In the genomic region with DNA sequence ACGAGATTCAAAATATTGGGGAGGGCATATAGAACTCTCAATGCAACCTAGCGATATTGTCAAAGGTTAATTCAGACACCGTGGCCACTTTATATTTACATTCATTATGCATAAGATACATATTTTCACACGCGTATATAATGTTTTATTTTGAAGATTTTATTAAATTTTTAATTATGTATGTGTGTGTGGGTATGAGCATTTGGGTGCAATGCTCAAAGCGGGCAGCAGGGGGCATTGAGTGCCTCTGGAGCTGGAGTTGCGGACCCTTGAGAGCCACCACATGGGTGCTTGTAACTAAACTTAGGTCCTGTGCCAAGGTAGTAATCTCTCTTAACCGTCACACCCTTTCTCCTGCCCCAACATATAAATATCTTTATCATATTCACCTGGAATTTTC, we compare ENCODE assay signal across 27 mouse cellular contexts. TPM values are rescaled to one million over a fixed set of nuclear protein-coding genes. Genes with fewer than 3 reads are reported as not detected.
DNase-seq lines count a peak whose midpoint lies in the region; ATAC-seq and TF ChIP-seq lines count a peak whose summit lies in the region.
"Had no signal": no experiment of that assay in that cellular context is flagged by ENCODE, and none has a peak within 500 bp of the region (broad histone marks: within the 10 kb centered on the region; RNA-seq: fewer than 3 reads in every experiment).

No protein-coding gene starts in this region.

- no peak for ATAC-seq in kidney, postnatal 0 days (replicated peaks; ENCODE audit: low FRiP score, low read depth)
- no peak for ATAC-seq in midbrain, postnatal 0 days (ENCODE audit: low FRiP score)
- ATAC-seq: forebrain, embryonic 15.5 days; midbrain, embryonic 15.5 days had no signal

- H3K27me3 ChIP-seq in kidney, postnatal 0 days (ENCODE audit: insufficient read depth, low read length): no peaks in the 10 kb centered on the region
- H3K27me3 ChIP-seq in midbrain, postnatal 0 days (ENCODE audit: insufficient read depth, low read length): no peaks in the 10 kb centered on the region
- H3K27me3 ChIP-seq in midbrain, embryonic 10.5 days (ENCODE audit: low read depth, poor library complexity, severe bottlenecking): no peaks in the 10 kb centered on the region
- H3K27me3 ChIP-seq: embryonic facial prominence, embryonic 13.5 days; forebrain, embryonic 15.5 days; heart, embryonic 15.5 days; limb, embryonic 13.5 days; liver, embryonic 13.5 days; midbrain, embryonic 15.5 days had no signal

- no peak overlapping the region for H3K9ac ChIP-seq in kidney, postnatal 0 days (ENCODE audit: low read depth, low read length)
- no peak overlapping the region for H3K9ac ChIP-seq in midbrain, postnatal 0 days (replicated peaks; ENCODE audit: low read length, poor library complexity, severe bottlenecking)
- H3K9ac ChIP-seq: embryonic facial prominence, embryonic 13.5 days; forebrain, embryonic 15.5 days; heart, embryonic 15.5 days; limb, embryonic 13.5 days; liver, embryonic 13.5 days; lung, embryonic 14.5 days; midbrain, embryonic 15.5 days had no signal

- 92% methylated on average over 8 of the region's 8 CpGs for WGBS in kidney, postnatal 0 days
- 95% methylated on average over 8 of the region's 8 CpGs for WGBS in midbrain, postnatal 0 days
- WGBS in midbrain, embryonic 10.5 days: 96% methylated on average over 8 of the region's 8 CpGs

- no peak overlapping the region for H3K4me3 ChIP-seq in gastrocnemius, adult 2 months
- no peak overlapping the region for H3K4me3 ChIP-seq in kidney, postnatal 0 days (replicated peaks; ENCODE audit: low read depth, low read length)
- H3K4me3 ChIP-seq in midbrain, postnatal 0 days (ENCODE audit: low read depth, low read length): no peak overlapping the region
- no peak overlapping the region for H3K4me3 ChIP-seq in midbrain, embryonic 10.5 days
- H3K4me3 ChIP-seq: embryonic facial prominence, embryonic 13.5 days; forebrain, embryonic 10.5 days; forebrain, embryonic 15.5 days; heart, embryonic 10.5 days; heart, embryonic 15.5 days; limb, embryonic 13.5 days; liver, embryonic 13.5 days; midbrain, embryonic 15.5 days had no signal

- TF ChIP-seq POLR2A in brain, embryonic 14.5 days (IDR thresholded peaks at IDR 0.05; ENCODE audit: borderline replicate concordance, extremely low read depth, insufficient read depth, insufficient read length, poor library complexity, severe bottlenecking): no peak

- intact Hi-C loops in gastrocnemius, adult 2 months (cut with DNase I): no loop called here

- H3K36me3 ChIP-seq in kidney, postnatal 0 days (ENCODE audit: insufficient read depth, low read length): no peaks in the 10 kb centered on the region
- H3K36me3 ChIP-seq in midbrain, postnatal 0 days (ENCODE audit: insufficient read depth, low read length): no peaks in the 10 kb centered on the region
- peaks cover 17% of the 10 kb centered on the region for H3K36me3 ChIP-seq in midbrain, embryonic 10.5 days
- H3K36me3 ChIP-seq: embryonic facial prominence, embryonic 13.5 days; forebrain, embryonic 15.5 days; heart, embryonic 10.5 days; heart, embryonic 15.5 days; limb, embryonic 13.5 days; liver, embryonic 13.5 days; midbrain, embryonic 15.5 days had no signal

- 0 out of 2 replicates have a peak, but pooled peaks have one; percentile 13 for TF ChIP-seq CTCF in gastrocnemius, adult 2 months (IDR thresholded peaks at IDR 0.05)
- 0 out of 2 replicates have a peak, but pooled peaks have one; percentile 14 for TF ChIP-seq CTCF in kidney, postnatal 0 days (IDR thresholded peaks at IDR 0.05; ENCODE audit: low read depth)
- TF ChIP-seq CTCF in midbrain, postnatal 0 days (IDR thresholded peaks at IDR 0.05): peak; percentile 29
- TF ChIP-seq CTCF in brain, embryonic 14.5 days (IDR thresholded peaks at IDR 0.05; ENCODE audit: borderline replicate concordance, extremely low read depth, insufficient read depth, insufficient read length): peak; percentile 37; the same call in 1 of the 2 replicates

- no peak overlapping the region for H3K4me2 ChIP-seq in kidney, postnatal 0 days (ENCODE audit: low read length)
- H3K4me2 ChIP-seq in midbrain, postnatal 0 days (ENCODE audit: low read depth, low read length, poor library complexity, severe bottlenecking): no peak overlapping the region
- H3K4me2 ChIP-seq: embryonic facial prominence, embryonic 13.5 days; forebrain, embryonic 15.5 days; heart, embryonic 15.5 days; limb, embryonic 13.5 days; liver, embryonic 13.5 days; lung, embryonic 14.5 days; midbrain, embryonic 15.5 days had no signal

- no peak overlapping the region for H3K27ac ChIP-seq in gastrocnemius, adult 2 months
- no peak overlapping the region for H3K27ac ChIP-seq in kidney, postnatal 0 days
- no peak overlapping the region for H3K27ac ChIP-seq in midbrain, postnatal 0 days (ENCODE audit: low read depth, low read length)
- H3K27ac ChIP-seq in midbrain, embryonic 10.5 days (replicated peaks): no peak overlapping the region
- H3K27ac ChIP-seq: embryonic facial prominence, embryonic 13.5 days; forebrain, embryonic 10.5 days; forebrain, embryonic 15.5 days; heart, embryonic 10.5 days; heart, embryonic 15.5 days; limb, embryonic 13.5 days; liver, embryonic 13.5 days; midbrain, embryonic 15.5 days had no signal

- no peak for DNase-seq in gastrocnemius, adult 2 months
- DNase-seq in gastrocnemius, adult 8-10 months (ENCODE audit: low spot score in 2 of 2): no peak
- no peak for DNase-seq in kidney, postnatal 0 days (ENCODE audit: low spot score)
- no peak for DNase-seq in kidney, postnatal 10 days
- no peak for DNase-seq in midbrain, postnatal 0 days (ENCODE audit: low spot score)
- no peak for DNase-seq in midbrain, embryonic 10.5 days (ENCODE audit: low spot score)
- no peak for DNase-seq in brain, embryonic 14.5 days (ENCODE audit: low read depth)
- no peak for DNase-seq in c-Kit-positive CD71-positive TER-119-positive erythroid progenitor cells, embryonic 14.5 days (ENCODE audit: low spot score)
- DNase-seq: adrenal gland, adult 8-10 months; cerebellum, adult 11 months; cerebellum, adult 9-11 months; gastrocnemius, postnatal 10 days; kidney, adult 18-20 months; liver, embryonic 13.5 days; lung, embryonic 14.5 days; lung, postnatal 14 days; thymus, adult 18-20 months; thymus, postnatal 25 days had no signal

- no peaks in the 10 kb centered on the region for H3K4me1 ChIP-seq in kidney, postnatal 0 days (replicated peaks; ENCODE audit: insufficient read depth, low read length)
- no peaks in the 10 kb centered on the region; the same call in 1 of the 2 replicates for H3K4me1 ChIP-seq in midbrain, postnatal 0 days (ENCODE audit: insufficient read depth, low read length)
- H3K4me1 ChIP-seq in midbrain, embryonic 10.5 days: peaks cover 12% of the 10 kb centered on the region
- H3K4me1 ChIP-seq: embryonic facial prominence, embryonic 13.5 days; forebrain, embryonic 15.5 days; heart, embryonic 10.5 days; heart, embryonic 15.5 days; limb, embryonic 13.5 days; liver, embryonic 13.5 days; midbrain, embryonic 15.5 days had no signal

- no peaks in the 10 kb centered on the region for H3K9me3 ChIP-seq in kidney, postnatal 0 days (replicated peaks; ENCODE audit: low read length)
- no peaks in the 10 kb centered on the region for H3K9me3 ChIP-seq in midbrain, postnatal 0 days (ENCODE audit: low read length)
- peaks cover 11% of the 10 kb centered on the region for H3K9me3 ChIP-seq in midbrain, embryonic 10.5 days (replicated peaks)
- H3K9me3 ChIP-seq: forebrain, embryonic 15.5 days; heart, embryonic 10.5 days; midbrain, embryonic 15.5 days had no signal

RNA-seq across cellular contexts. Expression of a gene that starts 41.2 kb away (rescaled TPM):
- total RNA-seq in gastrocnemius, adult 2 months (2021): 10 to 100 TPM; 21.4 to 22.1 TPM
- 10 to 100 TPM; 11.3 to 25.6 (median 18.4) TPM for total RNA-seq in gastrocnemius, adult 8-10 months (2022)
- 15.4 and 16.2 TPM in 2 replicates for polyA plus RNA-seq in kidney, postnatal 0 days (2015; fragmentation: Nextera tagmentation; extraction: Ambion mirVana)
- 34.4 and 39.1 TPM in 2 replicates for total RNA-seq in midbrain, postnatal 0 days (2014; rRNA removed)
- polyA plus RNA-seq in midbrain, postnatal 0 days (2015; fragmentation: Nextera tagmentation; extraction: Ambion mirVana): 16.2 and 17.7 TPM in 2 replicates
- 23.8 and 26.1 TPM in 2 replicates for polyA plus RNA-seq in midbrain, embryonic 10.5 days (2016; fragmentation: Nextera tagmentation; extraction: Ambion mirVana)
- polyA plus RNA-seq in brain, embryonic 14.5 days (2012; rRNA removed): 25.2 and 37.8 TPM in 2 replicates

RNA-seq across cellular contexts. Expression of a gene that starts 41.9 kb away (rescaled TPM):
- total RNA-seq in gastrocnemius, adult 2 months (2021): not detected
- total RNA-seq in gastrocnemius, adult 8-10 months (2022): not detected
- 0.29 and 0.46 TPM in 2 replicates for polyA plus RNA-seq in kidney, postnatal 0 days (2015; fragmentation: Nextera tagmentation; extraction: Ambion mirVana)
- 9.6 and 12.8 TPM in 2 replicates for total RNA-seq in midbrain, postnatal 0 days (2014; rRNA removed)
- polyA plus RNA-seq in midbrain, postnatal 0 days (2015; fragmentation: Nextera tagmentation; extraction: Ambion mirVana): 1.3 and 1.7 TPM in 2 replicates
- 1.3 and 1.4 TPM in 2 replicates for polyA plus RNA-seq in midbrain, embryonic 10.5 days (2016; fragmentation: Nextera tagmentation; extraction: Ambion mirVana)
- polyA plus RNA-seq in brain, embryonic 14.5 days (2012; rRNA removed): 3.8 and 4.9 TPM in 2 replicates
- total RNA-seq: common myeloid progenitor, adult 5-6 weeks; heart, postnatal 25 days had no signal
- polyA plus RNA-seq: heart, embryonic 15.5 days had no signal
